Mouse (Mus musculus) lung, embryonic 15.5 days (tissue): Measurements from ENCODE around the gene Zfp799. TPM values are rescaled to one million over a fixed set of nuclear protein-coding genes. Genes with fewer than 3 reads are reported as not detected.
A peak's percentile ranks its signal among the peaks of the same experiment; 100 is the strongest.
"Not testable (repeated sequence)": the region's sequence is repeated elsewhere in the genome, so short reads cannot be mapped to it uniquely, and the experiment has no call there.

Experiments
- ATAC-seq: fragments of 200-750 bp; cut with Nextera tagmentation; 2 replicates; pipeline ENCODE4 v1.8.0; 2017; ENCODE audit warnings: moderate number of reproducible peaks, borderline replicate concordance; ENCODE audit not compliant: low FRiP score, low TSS enrichment; ENCODE audit errors: extremely low read depth
- H3K27ac ChIP-seq: fragments of 300-500 bp; sonication (generic); 2 replicates; pipeline ENCODE4 v1.5.1; 2015; ENCODE audit warnings: moderate library complexity, mild to moderate bottlenecking, inconsistent platforms
- H3K27me3 ChIP-seq: fragments of 300-500 bp; sonication (generic); 2 replicates; pipeline ENCODE4 v1.6.1; 2015; ENCODE audit warnings: inconsistent platforms
- H3K36me3 ChIP-seq: fragments of 300-500 bp; sonication (generic); 2 replicates; pipeline ENCODE4 v1.6.1; 2015; ENCODE audit warnings: inconsistent platforms
- H3K4me1 ChIP-seq: fragments of 300-500 bp; sonication (generic); 2 replicates; pipeline ENCODE4 v1.6.1; 2015; ENCODE audit warnings: inconsistent platforms
- H3K4me2 ChIP-seq: fragments of 300-500 bp; sonication (generic); 2 replicates; pipeline ENCODE4 v1.6.1; 2015; ENCODE audit warnings: inconsistent platforms, mild to moderate bottlenecking, moderate library complexity
- H3K4me3 ChIP-seq: fragments of 300-500 bp; sonication (generic); 2 replicates; pipeline ENCODE4 v1.5.1; 2015; ENCODE audit warnings: mild to moderate bottlenecking, inconsistent platforms
- H3K9ac ChIP-seq: fragments of 300-500 bp; sonication (generic); 2 replicates; pipeline ENCODE4 v1.6.1; 2015; ENCODE audit warnings: inconsistent platforms
- H3K9me3 ChIP-seq: fragments of 300-500 bp; sonication (generic); 2 replicates; pipeline ENCODE4 v1.6.1; 2016; ENCODE audit warnings: inconsistent platforms
- WGBS: fragments of 180-500 bp; shearing (Covaris S2); methylation state at CpG from one replicate; pipeline ENCODE4 v1.1.7; 2015; 5-methylcytosine and 5-hydroxymethylcytosine counted together
- polyA plus RNA-seq: library from polyadenylated mRNA; unstranded; fragments of >200 nt; fragmentation: Nextera tagmentation; extraction: Ambion mirVana; gene quantifications from 2 replicates; pipeline ENCODE4 v1.2.1, GENCODE M21; 2015

Gene Zfp799
- 13.7 and 14.9 TPM in 2 replicates for polyA plus RNA-seq

DNA sequence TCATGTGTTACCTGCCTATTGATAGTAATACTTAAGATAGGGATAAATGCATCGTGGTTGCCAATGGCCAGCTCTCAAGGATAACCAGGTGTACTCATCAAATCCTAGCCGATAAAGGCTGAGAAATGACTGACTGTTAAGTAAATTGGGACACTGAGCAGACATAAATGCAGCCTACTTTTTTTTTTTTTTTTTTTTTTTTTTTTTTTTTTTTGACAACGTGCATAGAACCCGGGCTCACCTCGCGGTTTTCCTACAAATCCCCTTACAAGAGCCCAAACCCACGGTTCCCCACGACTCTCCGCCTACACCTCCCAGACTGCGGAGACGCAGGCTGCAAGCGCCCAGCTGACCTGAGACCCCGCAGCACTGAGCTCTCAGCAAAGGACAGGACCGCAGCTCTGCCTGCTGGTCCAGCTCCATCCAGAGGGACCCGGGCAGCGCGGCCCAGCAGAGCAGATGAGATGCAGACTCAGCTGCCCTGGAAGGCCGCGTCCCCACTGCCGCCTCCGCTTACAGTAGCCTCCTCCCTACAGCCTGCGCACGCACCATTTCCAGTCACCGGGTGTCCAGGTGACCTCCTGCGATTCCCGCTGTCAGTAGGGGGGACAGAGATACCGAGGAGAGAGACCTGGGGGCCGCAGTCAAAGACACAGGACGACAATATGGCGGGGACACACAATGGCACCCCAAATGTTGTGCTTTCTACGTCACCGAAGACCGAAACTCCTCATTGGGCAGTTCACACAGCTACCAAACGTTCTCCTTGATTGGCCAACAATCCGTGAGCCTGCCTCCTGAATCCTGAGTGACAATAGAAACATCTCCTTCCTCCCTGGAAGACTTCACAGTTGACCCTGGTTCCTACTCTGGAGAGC is at the start of gene Zfp799:
Zfp799 (minus strand) TSS at position 722 of the 878 bp plus-strand sequence.
- ATAC-seq, result peak; percentile 98
- peaks cover 8% of the 10 kb centered on the region for H3K4me1 ChIP-seq
- H3K9me3 ChIP-seq, result no peaks in the 10 kb centered on the region
- H3K4me2 ChIP-seq, result peak within 1 kb of the TSS; percentile 56
- peak within 1 kb of the TSS; percentile 96 for H3K9ac ChIP-seq
- under 1% methylated on average over 35 of the region's 35 CpGs for WGBS
- H3K4me3 ChIP-seq, result peak within 1 kb of the TSS; percentile 81
- no peaks in the 10 kb centered on the region for H3K27me3 ChIP-seq
- H3K36me3 ChIP-seq, result peaks cover 17% of the 10 kb centered on the region
- H3K27ac ChIP-seq, result peak within 1 kb of the TSS; percentile 45

DNA sequence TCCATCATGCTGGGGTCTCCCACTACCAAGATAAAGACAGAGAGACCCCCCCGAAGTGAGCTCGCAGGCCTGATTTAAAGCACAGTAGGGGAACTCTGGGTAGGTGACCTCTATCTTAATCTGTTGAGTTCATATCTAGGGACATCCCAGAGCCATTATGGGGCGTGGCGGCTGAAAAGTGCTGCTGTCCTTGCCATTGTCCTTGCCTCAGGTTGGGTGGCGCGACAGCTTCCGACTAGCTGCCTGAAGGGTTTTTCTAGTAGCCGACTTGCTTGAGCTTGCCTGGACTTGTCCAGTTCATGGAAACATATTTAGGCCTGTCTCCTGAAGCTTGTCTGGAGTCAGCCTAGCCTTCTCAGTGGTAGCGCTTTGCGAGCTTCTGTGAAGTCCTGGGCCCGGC is 48.7 kb upstream of the Zfp799 start:
- no peak overlapping the region for H3K4me2 ChIP-seq
- no peak for ATAC-seq
- WGBS, result 86% methylated on average over 11 of the region's 11 CpGs

DNA sequence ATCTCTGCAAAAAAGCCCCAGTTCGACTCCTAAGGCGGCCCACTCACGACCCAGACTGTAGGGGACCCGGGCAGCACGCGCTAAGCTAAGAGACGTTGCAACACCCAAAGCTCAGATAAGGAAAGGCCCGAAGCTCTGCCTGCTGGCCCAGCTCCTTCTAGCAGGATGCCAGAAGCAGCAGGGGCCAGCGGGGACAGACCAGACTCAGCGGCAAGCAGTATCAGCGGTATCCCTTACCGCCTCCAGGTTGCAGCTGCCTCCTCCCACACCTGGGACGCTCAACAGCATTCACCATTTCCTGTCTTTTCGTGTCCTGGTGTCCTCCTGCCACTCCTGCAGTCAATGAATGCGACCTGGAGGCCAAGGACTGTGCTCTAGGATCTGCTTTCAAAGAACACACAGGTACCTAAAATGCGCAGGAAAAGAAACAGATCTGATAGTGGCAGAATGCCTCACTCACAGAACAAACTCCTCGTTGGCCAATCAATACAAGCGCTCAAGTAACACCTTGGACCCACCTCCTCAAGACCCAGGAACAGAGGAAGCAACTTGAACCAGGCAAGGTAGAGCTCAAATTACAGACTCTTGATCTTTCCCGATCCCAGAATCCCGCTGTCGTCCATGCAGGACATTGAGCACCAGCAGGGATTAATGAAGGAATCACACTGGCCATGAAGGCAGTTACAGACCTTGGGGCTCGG is 47.6 kb upstream of the Zfp799 start:
- WGBS, result 5% methylated on average over 22 of the region's 22 CpGs
- peaks cover 7% of the 10 kb centered on the region; the same call in 1 of the 2 replicates for H3K4me1 ChIP-seq
- H3K36me3 ChIP-seq, result peaks cover 20% of the 10 kb centered on the region
- H3K9me3 ChIP-seq, result no peaks in the 10 kb centered on the region
- H3K4me3 ChIP-seq, result peak overlapping the region; percentile 23
- no peaks in the 10 kb centered on the region; the same call in 1 of the 2 replicates for H3K27me3 ChIP-seq
- no peak overlapping the region for H3K27ac ChIP-seq
- peak overlapping the region; percentile 52 for H3K4me2 ChIP-seq
- peak overlapping the region; percentile 19; the same call in 1 of the 2 replicates for H3K9ac ChIP-seq
- 0 out of 2 replicates have a peak, but pooled peaks have one; percentile 23 for ATAC-seq

More for the DNA sequence above, 48.7 kb upstream of the Zfp799 start:
- no peaks in the 10 kb centered on the region for H3K9me3 ChIP-seq
- no peak overlapping the region for H3K9ac ChIP-seq
- H3K27me3 ChIP-seq, result no peaks in the 10 kb centered on the region; the same call in 1 of the 2 replicates
- H3K36me3 ChIP-seq, result peaks cover 32% of the 10 kb centered on the region
- no peak overlapping the region for H3K27ac ChIP-seq
- peaks cover 7% of the 10 kb centered on the region; the same call in 1 of the 2 replicates for H3K4me1 ChIP-seq
- H3K4me3 ChIP-seq, result no peak overlapping the region

DNA sequence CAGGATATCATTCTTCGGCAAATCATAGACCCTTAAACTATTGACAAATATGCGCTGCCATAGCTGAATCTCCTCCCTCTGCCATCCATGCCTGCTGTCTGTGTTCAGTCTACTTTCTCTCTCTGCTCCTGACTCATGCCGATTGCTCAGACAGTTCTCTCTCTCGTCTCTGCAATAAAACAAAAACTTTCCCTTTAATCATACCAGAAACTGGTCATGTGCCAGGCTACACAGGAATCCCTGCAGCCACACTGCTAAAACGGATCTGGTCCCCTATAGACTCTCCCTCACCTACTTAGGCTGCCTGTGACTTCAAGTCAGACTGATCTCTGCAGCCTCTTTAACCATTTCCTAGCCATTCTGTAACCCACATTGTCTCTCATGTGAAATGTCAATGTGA is 42.6 kb upstream of the Zfp799 start:
- WGBS, result 55% methylated on average over 5 of the region's 5 CpGs
- Histone ChIP-seq H3K27ac (no peak overlapping the region), H3K36me3 (no peaks in the 10 kb centered on the region), H3K9me3 (no peaks in the 10 kb centered on the region), H3K4me1 (peaks cover 4% of the 10 kb centered on the region; the same call in 1 of the 2 replicates), H3K4me2 (no peak overlapping the region), H3K4me3 (no peak overlapping the region), H3K9ac (no peak overlapping the region), H3K27me3 (no peaks in the 10 kb centered on the region; the same call in 1 of the 2 replicates)
- no peak for ATAC-seq

DNA sequence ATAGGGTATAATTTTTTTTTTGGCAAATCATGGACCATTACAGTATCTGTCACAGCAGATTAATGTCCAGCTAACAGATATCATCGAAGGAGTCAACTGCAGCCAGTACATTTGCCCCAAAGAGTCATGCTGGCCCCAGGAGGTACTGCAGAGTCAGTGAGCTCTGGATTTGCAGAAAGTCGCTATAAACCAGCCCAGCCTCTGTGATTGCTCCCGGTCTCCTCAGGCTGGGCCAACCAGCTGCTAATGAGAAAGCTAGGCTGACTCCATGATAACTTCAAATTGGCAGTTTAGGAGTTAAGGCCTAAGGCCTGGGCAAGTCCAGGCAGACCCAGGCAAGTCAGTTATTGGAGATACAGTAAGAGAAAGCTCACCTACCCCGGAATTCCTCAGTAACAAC is 42.0 kb upstream of the Zfp799 start:
- 72% methylated on average over 4 of the region's 4 CpGs for WGBS
- H3K27ac ChIP-seq, result no peak overlapping the region

DNA sequence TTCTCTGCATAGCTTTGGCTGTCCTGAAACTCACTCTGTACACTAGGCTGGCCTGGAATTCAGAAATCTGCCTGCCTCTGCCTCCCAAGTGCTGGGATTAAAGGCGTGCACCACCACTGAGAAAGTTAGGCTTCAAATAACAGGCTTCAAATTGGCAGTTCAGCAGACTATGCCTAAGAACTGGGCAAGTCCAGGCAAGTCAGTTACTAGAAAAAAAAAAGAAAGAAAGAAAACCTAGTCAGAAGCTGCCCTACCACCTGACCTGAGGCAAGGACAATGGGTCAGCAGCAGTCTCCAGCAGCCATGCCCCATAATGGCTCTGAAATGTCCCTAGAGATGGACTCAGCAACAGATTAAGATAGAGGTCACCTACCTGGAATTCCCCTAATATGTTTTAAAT is 41.4 kb upstream of the Zfp799 start:
- no peaks in the 10 kb centered on the region for H3K27me3 ChIP-seq
- H3K9me3 ChIP-seq, result no peaks in the 10 kb centered on the region
- no peak overlapping the region for H3K9ac ChIP-seq
- no peak overlapping the region for H3K4me3 ChIP-seq
- H3K4me1 ChIP-seq, result no peaks in the 10 kb centered on the region
- 87% methylated on average over 1 of the region's 1 CpGs for WGBS
- no peak overlapping the region for H3K27ac ChIP-seq
- no peaks in the 10 kb centered on the region for H3K36me3 ChIP-seq
- H3K4me2 ChIP-seq, result no peak overlapping the region
- ATAC-seq, result no peak

More for the DNA sequence above, 42.0 kb upstream of the Zfp799 start:
- H3K36me3 ChIP-seq, result no peaks in the 10 kb centered on the region
- H3K4me2 ChIP-seq, result no peak overlapping the region
- H3K9me3 ChIP-seq, result no peaks in the 10 kb centered on the region
- H3K27me3 ChIP-seq, result no peaks in the 10 kb centered on the region
- H3K9ac ChIP-seq, result no peak overlapping the region
- H3K4me1 ChIP-seq, result no peaks in the 10 kb centered on the region
- ATAC-seq, result no peak
- H3K4me3 ChIP-seq, result no peak overlapping the region

DNA sequence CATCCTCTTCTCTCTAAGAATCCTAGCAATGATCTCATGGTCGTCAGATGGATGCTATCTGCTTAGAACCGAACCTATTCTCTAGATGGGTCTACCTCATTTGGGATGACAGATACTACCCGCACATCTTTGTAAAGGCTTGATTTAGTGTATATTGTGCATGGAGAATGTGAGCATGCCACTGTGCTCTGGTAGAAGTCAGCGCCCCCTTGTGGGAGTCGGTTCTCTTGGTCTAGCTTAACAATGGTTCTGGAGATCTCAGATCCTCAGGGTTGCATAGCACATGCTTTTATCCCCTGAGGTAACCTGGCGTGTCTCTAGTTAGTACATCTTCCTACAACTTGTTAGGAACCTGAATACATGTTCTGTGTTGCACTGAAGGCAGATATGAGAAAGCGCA is 37.2 kb upstream of the Zfp799 start:
- not testable (repeated sequence) for H3K4me1 ChIP-seq, ATAC-seq, H3K36me3 ChIP-seq, H3K9ac ChIP-seq, H3K9me3 ChIP-seq, H3K4me2 ChIP-seq, H3K4me3 ChIP-seq, H3K27ac ChIP-seq, H3K27me3 ChIP-seq
- 48% methylated on average over 5 of the region's 7 CpGs for WGBS

DNA sequence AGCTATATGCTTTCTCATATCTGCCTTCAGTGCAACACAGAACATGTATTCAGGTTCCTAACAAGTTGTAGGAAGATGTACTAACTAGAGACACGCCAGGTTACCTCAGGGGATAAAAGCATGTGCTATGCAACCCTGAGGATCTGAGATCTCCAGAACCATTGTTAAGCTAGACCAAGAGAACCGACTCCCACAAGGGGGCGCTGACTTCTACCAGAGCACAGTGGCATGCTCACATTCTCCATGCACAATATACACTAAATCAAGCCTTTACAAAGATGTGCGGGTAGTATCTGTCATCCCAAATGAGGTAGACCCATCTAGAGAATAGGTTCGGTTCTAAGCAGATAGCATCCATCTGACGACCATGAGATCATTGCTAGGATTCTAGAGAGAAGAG is 26.7 kb upstream of the Zfp799 start:
- 52% methylated on average over 4 of the region's 6 CpGs for WGBS

DNA sequence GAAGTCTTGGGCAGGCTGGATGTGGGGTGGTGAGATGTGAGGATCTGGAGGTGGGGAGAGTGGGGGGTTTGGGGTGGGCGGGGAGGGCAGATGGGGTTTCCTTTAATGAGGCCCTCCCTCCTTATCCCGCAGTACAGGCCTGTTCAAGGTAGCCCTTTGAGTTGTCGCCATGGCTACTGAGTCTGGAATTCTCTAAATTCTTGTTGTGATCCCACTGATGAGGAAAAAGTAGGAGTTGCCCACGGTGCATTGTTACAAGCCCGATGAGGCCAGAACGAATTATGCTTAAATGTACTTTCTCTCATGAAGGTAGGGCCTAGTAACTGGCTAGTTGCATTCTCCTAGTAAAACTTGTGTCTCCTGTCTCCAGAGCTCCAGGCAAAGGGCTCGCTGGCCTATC is 21.5 kb upstream of the Zfp799 start:
- Histone ChIP-seq H3K27me3 (no peaks in the 10 kb centered on the region), H3K4me2 (no peak overlapping the region), H3K9me3 (no peaks in the 10 kb centered on the region), H3K9ac (no peak overlapping the region), H3K36me3 (no peaks in the 10 kb centered on the region), H3K4me1 (no peaks in the 10 kb centered on the region), H3K4me3 (no peak overlapping the region), H3K27ac (no peak overlapping the region)
- no peak for ATAC-seq
- WGBS, result 68% methylated on average over 7 of the region's 7 CpGs

More for the DNA sequence above, 26.7 kb upstream of the Zfp799 start:
- H3K36me3 ChIP-seq, H3K27ac ChIP-seq, H3K4me1 ChIP-seq, H3K9ac ChIP-seq, H3K27me3 ChIP-seq, H3K9me3 ChIP-seq, ATAC-seq, H3K4me2 ChIP-seq, H3K4me3 ChIP-seq: not testable (repeated sequence)

DNA sequence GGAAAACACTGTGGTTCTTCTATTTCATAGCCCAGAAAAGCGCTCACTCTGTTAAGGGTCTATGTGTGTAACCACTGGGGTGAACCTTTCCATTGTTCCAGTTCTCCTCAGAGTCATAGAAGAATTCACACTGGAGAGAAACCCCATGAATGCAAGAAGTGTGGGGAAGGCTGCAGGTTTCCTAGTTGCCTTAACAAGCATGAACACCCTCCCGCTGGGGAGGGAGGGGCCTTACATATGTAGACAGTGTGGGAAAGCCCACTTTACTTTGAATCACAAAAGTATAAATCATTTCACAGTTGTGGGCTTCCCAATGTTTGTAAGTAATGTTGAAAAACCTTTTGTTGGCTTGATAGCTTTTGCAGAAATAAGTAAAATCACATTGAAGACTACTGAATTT is 11.3 kb upstream of the Zfp799 start:
- no peak overlapping the region for H3K9ac ChIP-seq
- no peak overlapping the region for H3K4me2 ChIP-seq
- no peak overlapping the region for H3K4me3 ChIP-seq
- WGBS, result 80% methylated on average over 2 of the region's 2 CpGs
- no peaks in the 10 kb centered on the region for H3K9me3 ChIP-seq
- no peak for ATAC-seq
- no peaks in the 10 kb centered on the region for H3K4me1 ChIP-seq
- H3K27me3 ChIP-seq, result no peaks in the 10 kb centered on the region
- H3K36me3 ChIP-seq, result no peaks in the 10 kb centered on the region
- no peak overlapping the region for H3K27ac ChIP-seq

DNA sequence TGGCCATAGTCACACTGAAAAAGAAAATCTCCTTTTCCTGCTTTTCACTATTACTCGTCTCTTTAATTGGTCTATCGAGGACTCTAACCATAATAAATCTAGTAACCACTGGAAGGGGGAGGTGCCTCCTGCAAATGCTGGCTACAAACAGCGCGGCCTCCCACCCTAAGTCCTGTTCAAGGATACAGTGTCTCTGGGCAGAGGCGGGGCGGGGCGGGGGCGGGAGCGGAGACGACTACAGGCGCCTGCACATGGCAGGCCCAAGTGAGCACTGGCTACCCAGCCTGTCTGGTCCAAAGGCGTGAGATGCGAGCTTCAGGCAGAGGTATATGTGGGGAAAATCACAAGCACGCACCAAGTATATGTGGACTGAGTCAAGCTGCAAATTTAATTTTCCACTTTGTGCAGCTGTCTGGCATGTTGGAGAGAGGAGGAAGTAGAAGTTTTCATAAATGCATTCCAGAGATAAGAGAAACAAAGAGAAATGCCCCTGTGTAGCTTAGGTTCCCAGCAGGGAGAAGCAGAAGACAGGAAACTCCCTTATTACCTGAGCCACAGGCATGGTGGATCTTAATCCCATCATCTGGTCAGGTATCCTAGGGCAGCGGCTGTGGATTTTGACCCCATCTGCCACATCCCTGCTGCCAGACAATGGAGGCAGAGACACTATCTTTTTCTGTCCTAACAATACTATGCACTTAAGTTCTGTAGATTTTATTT is 9.2 kb upstream of the Zfp799 start:
- WGBS, result 38% methylated on average over 15 of the region's 15 CpGs
- H3K27ac ChIP-seq, result peak overlapping the region; percentile 52; the same call in 1 of the 2 replicates
- H3K9ac ChIP-seq, result no peak overlapping the region
- H3K4me2 ChIP-seq, result peak overlapping the region; percentile 29; the same call in 1 of the 2 replicates
- H3K27me3 ChIP-seq, result no peaks in the 10 kb centered on the region
- H3K36me3 ChIP-seq, result no peaks in the 10 kb centered on the region
- peak; percentile 59; the same call in 1 of the 2 replicates for ATAC-seq
- H3K4me3 ChIP-seq, result no peak overlapping the region
- H3K9me3 ChIP-seq, result no peaks in the 10 kb centered on the region
- no peaks in the 10 kb centered on the region for H3K4me1 ChIP-seq
